Mouse (Mus musculus): ENCODE results near the gene Cdk5r1. TPM values are rescaled to one million over a fixed set of nuclear protein-coding genes. Genes with fewer than 3 reads are reported as not detected.
A peak's percentile ranks its signal among the peaks of the same experiment; 100 is the strongest.

The Cdk5r1 gene
- total and polyA plus RNA-seq, 3 experiments, result 2.8 to 23.3 (median 3.5) TPM

DNA sequence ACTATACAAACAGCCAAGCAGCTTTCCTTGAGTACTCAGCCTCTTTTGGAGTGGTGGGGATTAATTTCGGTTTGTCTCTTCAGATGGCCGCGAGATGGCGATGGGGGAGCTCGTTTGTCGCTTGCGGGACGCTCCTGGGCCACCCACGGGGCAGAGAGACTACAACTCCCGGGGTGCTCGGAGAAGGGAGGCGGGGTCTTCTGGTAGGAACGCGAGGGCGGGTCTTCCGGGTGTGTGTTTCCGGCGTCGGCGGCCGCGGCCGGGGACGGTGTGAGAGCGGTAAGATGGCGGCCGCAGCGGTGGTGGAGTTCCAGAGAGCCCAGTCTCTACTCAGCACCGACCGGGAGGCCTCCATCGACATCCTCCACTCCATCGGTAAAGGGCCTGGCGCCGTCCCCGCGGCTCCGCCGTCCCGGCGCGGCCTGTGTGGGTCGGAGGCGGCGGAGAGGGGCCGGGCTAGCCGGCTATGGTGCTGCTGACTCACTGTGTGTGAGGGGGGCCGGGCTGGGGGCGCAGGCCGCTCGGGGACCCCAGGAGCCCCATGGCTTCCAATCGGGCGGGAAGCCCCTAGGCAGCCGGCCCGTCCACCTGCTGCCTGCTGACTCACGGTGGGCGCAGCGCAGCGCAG is 48.3 kb upstream of the Cdk5r1 start, which contains the start of gene Psmd11:
Gene Psmd11 (plus strand): TSS at position 235 of the 628 bp plus-strand sequence.
- Histone ChIP-seq H3K27me3 (replicated peaks) (no peaks in the 10 kb centered on the region), H3K27ac (ENCODE audit: insufficient read depth, low read depth) (peak within 1 kb of the TSS; percentile 74), H3K4me3 (replicated peaks in 1 of 3; ENCODE audit: low read depth in 2 of 3, low read length in 2 of 3, poor library complexity in 1 of 3) (peak within 1 kb of the TSS; percentile 87 to 99 (median 95)), H3K9ac (ENCODE audit: insufficient read depth, low read depth) (peak within 1 kb of the TSS; percentile 87), H3K4me1 (ENCODE audit: control insufficient read depth in 1 of 2, insufficient read depth in 2 of 2) (peaks cover 3 to 21% of the 10 kb centered on the region in 2 experiments; a peak in 3 of 4 replicates), H3K36me3 (replicated peaks in 1 of 2; ENCODE audit: control insufficient read depth in 1 of 2, insufficient read depth in 1 of 2, low read length in 1 of 2) (peaks cover 17 to 19% of the 10 kb centered on the region in 2 experiments), H3K79me2 (replicated peaks; ENCODE audit: control insufficient read depth, extremely low read depth, insufficient read depth, poor library complexity, severe bottlenecking) (peaks cover 42% of the 10 kb centered on the region), H3K4me2 (ENCODE audit: insufficient read depth, low read depth, poor library complexity, severe bottlenecking) (peak within 1 kb of the TSS; percentile 94), H3K9me3 (replicated peaks; ENCODE audit: low read length) (no peaks in the 10 kb centered on the region)
- in situ Hi-C loops (cut with MboI; ENCODE audit: low pct_ligation_motif_present, low pct_unique_long_range_greater_than_20kb, low sequenced_read_pairs) (no loop called here), dilution Hi-C loops (cut with MboI; ENCODE audit: extremely low pct_ligation_motif_present, extremely low pct_unique_long_range_greater_than_20kb, low sequenced_read_pairs) (no loop called here)
- DNase-seq (ENCODE audit: extremely low read depth), result peak; percentile 98
- 0 out of 2 replicates have a peak, but pooled peaks have one; percentile 24 for TF ChIP-seq MAX (IDR thresholded peaks at IDR 0.05; ENCODE audit: low read length)
- peak; percentile 98 for TF ChIP-seq HCFC1 (IDR thresholded peaks at IDR 0.05; ENCODE audit: low read depth, low read length)
- TF ChIP-seq SIN3A (IDR thresholded peaks at IDR 0.05; ENCODE audit: low read length), result peak; percentile 94
- no peak for TF ChIP-seq ZKSCAN1 (IDR thresholded peaks at IDR 0.05; ENCODE audit: borderline replicate concordance, low read depth, low read length)
- no peak for TF ChIP-seq JUN (IDR thresholded peaks at IDR 0.05; ENCODE audit: insufficient read depth, low read depth, low read length)
- TF ChIP-seq TBP (conservative IDR thresholded peaks at IDR 0.05; ENCODE audit: low read depth, low read length), result 0 out of 2 replicates have a peak, but pooled peaks have one; percentile 54
- TF ChIP-seq MAFK (IDR thresholded peaks at IDR 0.05; ENCODE audit: insufficient replicate concordance, low read length), result no peak; the same call in 1 of the 2 replicates
- peak; percentile 30; the same call in 1 of the 2 replicates for TF ChIP-seq CHD2 (IDR thresholded peaks at IDR 0.05; ENCODE audit: low read length)
- TF ChIP-seq IRF4 (IDR thresholded peaks at IDR 0.05; ENCODE audit: low read depth, low read length), result peak; percentile 77
- TF ChIP-seq NELFE (IDR thresholded peaks at IDR 0.05; ENCODE audit: low read depth, low read length), result peak; percentile 97
- TF ChIP-seq BHLHE40 (IDR thresholded peaks at IDR 0.05; ENCODE audit: low read depth, low read length), result no peak
- TF ChIP-seq NRF1 (IDR thresholded peaks at IDR 0.05; ENCODE audit: low read depth, low read length), result peak; percentile 55
- peak; percentile 78; the same call in 1 of the 2 replicates for TF ChIP-seq UBTF (IDR thresholded peaks at IDR 0.05; ENCODE audit: low read depth, low read length)
- peak; percentile 96 for TF ChIP-seq POLR2A (IDR thresholded peaks at IDR 0.05; ENCODE audit: low read depth, low read length)
- TF ChIP-seq RCOR1 (conservative IDR thresholded peaks at IDR 0.05; ENCODE audit: low read depth, low read length), result no peak
- no peak for TF ChIP-seq USF1 (IDR thresholded peaks at IDR 0.05; ENCODE audit: low read depth, low read length)
- TF ChIP-seq POLR2AphosphoS2 (IDR thresholded peaks at IDR 0.05; ENCODE audit: low read depth, low read length), result peak; percentile 79; the same call in 1 of the 2 replicates
- peak; percentile 95 for TF ChIP-seq ELF1 (IDR thresholded peaks at IDR 0.05; ENCODE audit: low read depth, low read length)
- peak in 1 of 2 experiments; percentile 95; a peak in 2 of 4 replicates for TF ChIP-seq CTCF (conservative IDR thresholded peaks at IDR 0.05 in 1 of 2, IDR thresholded peaks at IDR 0.05 in 1 of 2; ENCODE audit: low read depth in 2 of 2, low read length in 2 of 2)
- TF ChIP-seq USF2 (conservative IDR thresholded peaks at IDR 0.05; ENCODE audit: low read depth, low read length), result no peak
- peak; percentile 97 for TF ChIP-seq TCF12 (IDR thresholded peaks at IDR 0.05; ENCODE audit: low read depth, low read length)
- TF ChIP-seq ZC3H11A (IDR thresholded peaks at IDR 0.05; ENCODE audit: low read depth, low read length), result no peak; the same call in 1 of the 2 replicates
- TF ChIP-seq KAT2A (IDR thresholded peaks at IDR 0.05; ENCODE audit: insufficient replicate concordance, low read length), result peak; percentile 97
- TF ChIP-seq E2F4 (IDR thresholded peaks at IDR 0.05; ENCODE audit: insufficient replicate concordance, low read depth, low read length), result no peak
- no peak for TF ChIP-seq PAX5 (IDR thresholded peaks at IDR 0.05; ENCODE audit: low read length)
- no peak for TF ChIP-seq EP300 (IDR thresholded peaks at IDR 0.05; ENCODE audit: low read length)
- no peak for TF ChIP-seq JUND (conservative IDR thresholded peaks at IDR 0.05; ENCODE audit: low read depth, low read length)
- no peak for TF ChIP-seq ETS1 (conservative IDR thresholded peaks at IDR 0.05; ENCODE audit: low read depth, low read length)
- TF ChIP-seq MYC (IDR thresholded peaks at IDR 0.05; ENCODE audit: low read depth, low read length), result 0 out of 2 replicates have a peak, but pooled peaks have one; percentile 40
- no peak for TF ChIP-seq ZNF384 (IDR thresholded peaks at IDR 0.05; ENCODE audit: low read depth, low read length)
- peak; percentile 78 for TF ChIP-seq MEF2A (IDR thresholded peaks at IDR 0.05; ENCODE audit: borderline replicate concordance, low read depth, low read length)
- peak; percentile 85 for TF ChIP-seq SMC3 (IDR thresholded peaks at IDR 0.05; ENCODE audit: low read depth, low read length)
- TF ChIP-seq ZMIZ1 (IDR thresholded peaks at IDR 0.05; ENCODE audit: low read depth, low read length), result peak; percentile 94
- no peak for TF ChIP-seq CHD1 (IDR thresholded peaks at IDR 0.05; ENCODE audit: low read depth, low read length)
- TF ChIP-seq MAZ (IDR thresholded peaks at IDR 0.05; ENCODE audit: low read depth, low read length), result 0 out of 2 replicates have a peak, but pooled peaks have one; percentile 47
- TF ChIP-seq MXI1 (IDR thresholded peaks at IDR 0.05; ENCODE audit: low read depth, low read length), result 0 out of 2 replicates have a peak, but pooled peaks have one; percentile 12
- TF ChIP-seq RAD21 (IDR thresholded peaks at IDR 0.05; ENCODE audit: low read depth, low read length), result peak; percentile 90
- peak; percentile 86; the same call in 1 of the 2 replicates for TF ChIP-seq GABPA (IDR thresholded peaks at IDR 0.05; ENCODE audit: insufficient replicate concordance, low read depth, low read length)
